Mouse (Mus musculus) embryo, embryonic 9.5 days (tissue): ENCODE results near the gene Cldn19.

Source experiments
- DNase-seq: peaks from one replicate; pipeline ENCODE4 v3.0.0-alpha.2; 2017; ENCODE audit errors: extremely low spot score

The Cldn19 gene

GRCm38 (mm10) chr4:119255351-119255750, at the start of gene Cldn19:
Gene Cldn19 (plus strand): TSS chr4:119255414.
- no peak for DNase-seq

- DNase-seq, result no peak
These were observed 38.5 kb upstream of the Cldn19 start for GRCm38 (mm10) chr4:119216667-119217066.

GRCm38 (mm10) chr4:119218169-119218568, 37.0 kb upstream of the Cldn19 start, which contains the start of gene Tmem269:
Gene Tmem269 (minus strand): TSS chr4:119218217.
- DNase-seq, result peak; percentile 36

- DNase-seq, result peak; percentile 10
These were observed 31.5 kb upstream of the Cldn19 start for GRCm38 (mm10) chr4:119223696-119224095.

- no peak for DNase-seq
These were observed 30.7 kb upstream of the Cldn19 start for GRCm38 (mm10) chr4:119224534-119224933.

- DNase-seq, result no peak
These were observed 29.5 kb upstream of the Cldn19 start for GRCm38 (mm10) chr4:119225719-119226118.

- DNase-seq, result no peak
These were observed 28.5 kb upstream of the Cldn19 start for GRCm38 (mm10) chr4:119226751-119227150.

- peak; percentile 97 for DNase-seq
These were observed 22.6 kb upstream of the Cldn19 start, which contains the start of the genes AU022252 and P3h1 for GRCm38 (mm10) chr4:119232410-119233255. Gene AU022252 (minus strand): TSS chr4:119232712. Gene P3h1 (plus strand): TSS chr4:119232915.

GRCm38 (mm10) chr4:119233256-119233901, 21.8 kb upstream of the Cldn19 start:
- DNase-seq, result peak; percentile 74

GRCm38 (mm10) chr4:119234348-119234747, 20.9 kb upstream of the Cldn19 start:
- DNase-seq, result no peak

- no peak for DNase-seq
These were observed 16.6 kb upstream of the Cldn19 start for GRCm38 (mm10) chr4:119238661-119239060.

- peak; percentile 57 for DNase-seq
These were observed 16.0 kb upstream of the Cldn19 start for GRCm38 (mm10) chr4:119239181-119239682.

GRCm38 (mm10) chr4:119241664-119242063, 13.6 kb upstream of the Cldn19 start:
- no peak for DNase-seq

GRCm38 (mm10) chr4:119242571-119242970, 12.6 kb upstream of the Cldn19 start:
- DNase-seq, result no peak

- no peak for DNase-seq
These were observed 10.6 kb upstream of the Cldn19 start for GRCm38 (mm10) chr4:119244468-119245240.

- no peak for DNase-seq
These were observed 9.7 kb upstream of the Cldn19 start for GRCm38 (mm10) chr4:119245556-119245955.

GRCm38 (mm10) chr4:119245961-119246360, 9.3 kb upstream of the Cldn19 start:
- DNase-seq, result no peak

GRCm38 (mm10) chr4:119246688-119247225, 8.5 kb upstream of the Cldn19 start:
- DNase-seq, result no peak

- DNase-seq, result peak; percentile 71
These were observed 7.6 kb upstream of the Cldn19 start for GRCm38 (mm10) chr4:119247462-119248235.

- DNase-seq, result no peak
These were observed 6.7 kb upstream of the Cldn19 start for GRCm38 (mm10) chr4:119248407-119248965.
